Mouse (Mus musculus) heart, embryonic 16.5 days (tissue): ENCODE data around the gene Nyap1. TPM values are rescaled to one million over a fixed set of nuclear protein-coding genes. Genes with fewer than 3 reads are reported as not detected.
A peak's percentile ranks its signal among the peaks of the same experiment; 100 is the strongest.

Experiments
- ATAC-seq: fragments of 200-750 bp; cut with Nextera tagmentation; replicated peaks from 2 replicates; pipeline ENCODE4 v1.8.0; 2017; ENCODE audit warnings: moderate number of reproducible peaks; ENCODE audit not compliant: insufficient read depth, low FRiP score; ENCODE audit errors: extremely low read depth
- H3K27ac ChIP-seq: fragments of 300-500 bp; sonication (generic); 2 replicates; pipeline ENCODE4 v1.5.1; 2014; ENCODE audit warnings: mild to moderate bottlenecking, low read length, control low read depth, moderate library complexity
- H3K27me3 ChIP-seq: fragments of 300-500 bp; sonication (generic); 2 replicates; pipeline ENCODE4 v1.6.1; 2014; ENCODE audit warnings: low read length, mixed read lengths; ENCODE audit not compliant: control insufficient read depth, insufficient read depth
- H3K36me3 ChIP-seq: fragments of 300-500 bp; sonication (generic); 2 replicates; pipeline ENCODE4 v1.6.1; 2014; ENCODE audit not compliant: control insufficient read depth, insufficient read depth
- H3K4me1 ChIP-seq: fragments of 300-500 bp; sonication (generic); 2 replicates; pipeline ENCODE4 v1.6.1; 2014; ENCODE audit warnings: low read length, mixed read lengths; ENCODE audit not compliant: control insufficient read depth, insufficient read depth
- H3K4me2 ChIP-seq: fragments of 300-500 bp; sonication (generic); 2 replicates; pipeline ENCODE4 v1.6.1; 2014; ENCODE audit warnings: low read depth, mild to moderate bottlenecking, control low read depth, low read length
- H3K4me3 ChIP-seq: fragments of 300-500 bp; sonication (generic); 2 replicates; pipeline ENCODE4 v1.5.1; 2014; ENCODE audit warnings: mild to moderate bottlenecking, control low read depth, low read length
- H3K9ac ChIP-seq: fragments of 300-500 bp; sonication (generic); 2 replicates; pipeline ENCODE4 v1.6.1; 2014; ENCODE audit warnings: low read length, control low read depth
- H3K9me3 ChIP-seq: fragments of 300-500 bp; sonication (generic); replicated peaks from 2 replicates; pipeline ENCODE4 v1.6.1; 2016; ENCODE audit warnings: low read length; ENCODE audit not compliant: control insufficient read depth
- WGBS: fragments of 180-500 bp; shearing (Covaris S2); extraction: QIAGEN DNeasy Blood & Tissue Kit; methylation state at CpG from one replicate; pipeline ENCODE4 v1.1.7; 2014; 5-methylcytosine and 5-hydroxymethylcytosine counted together
- polyA plus RNA-seq: library from polyadenylated mRNA; unstranded; fragments of >200 nt; fragmentation: Nextera tagmentation; extraction: Ambion mirVana; gene quantifications from 2 replicates; pipeline ENCODE4 v1.2.1, GENCODE M21; 2015

The Nyap1 gene
- polyA plus RNA-seq, 1 experiment from 2014 or later: 1.6 TPM

GRCm38 (mm10) chr5:137772755-137773154, 31.3 kb upstream of the Nyap1 start:
- Histone ChIP-seq H3K4me3 (no peak overlapping the region), H3K9me3 (no peaks in the 10 kb centered on the region), H3K36me3 (no peaks in the 10 kb centered on the region), H3K27me3 (no peaks in the 10 kb centered on the region), H3K27ac (no peak overlapping the region), H3K4me1 (peaks cover 13% of the 10 kb centered on the region), H3K4me2 (no peak overlapping the region), H3K9ac (no peak overlapping the region)
- no peak for ATAC-seq

- H3K9me3 ChIP-seq: peaks cover 4% of the 10 kb centered on the region
- no peaks in the 10 kb centered on the region for H3K27me3 ChIP-seq
- 42% methylated on average over 2 of the region's 2 CpGs for WGBS
- H3K9ac ChIP-seq: no peak overlapping the region
- no peak overlapping the region for H3K4me3 ChIP-seq
- H3K36me3 ChIP-seq: peaks cover 3% of the 10 kb centered on the region
- ATAC-seq: 0 out of 2 replicates have a peak, but pooled peaks have one; percentile 32
- no peak overlapping the region for H3K4me2 ChIP-seq
- H3K4me1 ChIP-seq: 0 out of 2 replicates have a peak, but pooled peaks cover 2% of the 10 kb centered on the region
- no peak overlapping the region for H3K27ac ChIP-seq
Observed at GRCm38 (mm10) chr5:137770709-137771108, 29.3 kb upstream of the Nyap1 start.

- 71% methylated on average over 1 of the region's 1 CpGs for WGBS
- no peak for ATAC-seq
Observed at GRCm38 (mm10) chr5:137768475-137768874, 27.1 kb upstream of the Nyap1 start.

GRCm38 (mm10) chr5:137766270-137766669, 24.9 kb upstream of the Nyap1 start:
- Histone ChIP-seq H3K27me3 (no peaks in the 10 kb centered on the region), H3K9ac (no peak overlapping the region), H3K36me3 (peaks cover 5% of the 10 kb centered on the region), H3K4me2 (no peak overlapping the region), H3K4me3 (no peak overlapping the region), H3K4me1 (0 out of 2 replicates have a peak, but pooled peaks cover 2% of the 10 kb centered on the region), H3K27ac (no peak overlapping the region), H3K9me3 (peaks cover 4% of the 10 kb centered on the region)
- ATAC-seq: no peak
- 66% methylated on average over 3 of the region's 3 CpGs for WGBS

More at GRCm38 (mm10) chr5:137768475-137768874, 27.1 kb upstream of the Nyap1 start:
- peaks cover 4% of the 10 kb centered on the region for H3K9me3 ChIP-seq
- no peak overlapping the region for H3K4me2 ChIP-seq
- H3K4me3 ChIP-seq: no peak overlapping the region
- 0 out of 2 replicates have a peak, but pooled peaks cover 2% of the 10 kb centered on the region for H3K4me1 ChIP-seq
- H3K27ac ChIP-seq: no peak overlapping the region
- no peaks in the 10 kb centered on the region for H3K27me3 ChIP-seq
- no peak overlapping the region for H3K9ac ChIP-seq
- H3K36me3 ChIP-seq: peaks cover 3% of the 10 kb centered on the region

- Histone ChIP-seq H3K4me2 (no peak overlapping the region), H3K27me3 (no peaks in the 10 kb centered on the region), H3K4me1 (peaks cover 7% of the 10 kb centered on the region), H3K27ac (no peak overlapping the region), H3K9me3 (peaks cover 4% of the 10 kb centered on the region), H3K4me3 (no peak overlapping the region), H3K9ac (no peak overlapping the region), H3K36me3 (peaks cover 5% of the 10 kb centered on the region)
- WGBS: 62% methylated on average over 9 of the region's 9 CpGs
- ATAC-seq: no peak
Observed at GRCm38 (mm10) chr5:137764609-137765340, 23.4 kb upstream of the Nyap1 start.

- H3K9me3 ChIP-seq: no peaks in the 10 kb centered on the region
- H3K27me3 ChIP-seq: no peaks in the 10 kb centered on the region
- no peak overlapping the region for H3K4me3 ChIP-seq
- no peak overlapping the region for H3K4me2 ChIP-seq
- peak; percentile 49 for ATAC-seq
- 0 out of 2 replicates have a peak overlapping the region, but pooled peaks have one; percentile 11 for H3K9ac ChIP-seq
- H3K36me3 ChIP-seq: peaks cover 17% of the 10 kb centered on the region
- 39% methylated on average over 4 of the region's 4 CpGs for WGBS
- H3K27ac ChIP-seq: peak overlapping the region; percentile 37; the same call in 1 of the 2 replicates
- H3K4me1 ChIP-seq: peaks cover 32% of the 10 kb centered on the region
Observed at GRCm38 (mm10) chr5:137759971-137760412, 18.6 kb upstream of the Nyap1 start.

GRCm38 (mm10) chr5:137758921-137759534, 17.6 kb upstream of the Nyap1 start:
- peaks cover 32% of the 10 kb centered on the region for H3K4me1 ChIP-seq
- WGBS: 90% methylated on average over 19 of the region's 19 CpGs
- H3K4me2 ChIP-seq: no peak overlapping the region
- H3K27ac ChIP-seq: no peak overlapping the region; the same call in 1 of the 2 replicates
- peaks cover 17% of the 10 kb centered on the region for H3K36me3 ChIP-seq
- no peak for ATAC-seq
- H3K27me3 ChIP-seq: no peaks in the 10 kb centered on the region
- no peak overlapping the region for H3K4me3 ChIP-seq
- no peak overlapping the region for H3K9ac ChIP-seq
- no peaks in the 10 kb centered on the region for H3K9me3 ChIP-seq

GRCm38 (mm10) chr5:137757887-137758286, 16.5 kb upstream of the Nyap1 start:
- peaks cover 40% of the 10 kb centered on the region for H3K4me1 ChIP-seq
- peak overlapping the region; percentile 46 for H3K9ac ChIP-seq
- H3K36me3 ChIP-seq: peaks cover 17% of the 10 kb centered on the region
- ATAC-seq: peak; percentile 72
- no peaks in the 10 kb centered on the region for H3K9me3 ChIP-seq
- no peak overlapping the region for H3K4me3 ChIP-seq
- H3K27ac ChIP-seq: peak overlapping the region; percentile 61
- no peaks in the 10 kb centered on the region for H3K27me3 ChIP-seq
- whole genome bisulfite sequencing: 58% methylated on average over 6 of the region's 6 CpGs
- H3K4me2 ChIP-seq: 0 out of 2 replicates have a peak overlapping the region, but pooled peaks have one; percentile 13
